Mouse (Mus musculus): ENCODE data around the gene Prkar1b.
A peak's percentile ranks its signal among the peaks of the same experiment; 100 is the strongest.

Prkar1b gene

GRCm38 (mm10) chr5:139066861-139067614 lies 82.8 kb downstream of the Prkar1b start:
- DNase-seq (ENCODE audit: low spot score in 2 of 2), result no peak

- no peak for DNase-seq (ENCODE audit: low spot score in 2 of 2)
Measured at GRCm38 (mm10) chr5:139064611-139065010, 85.2 kb downstream of the Prkar1b start.

- DNase-seq (ENCODE audit: low spot score in 2 of 2), result no peak
Measured at GRCm38 (mm10) chr5:139061680-139062079, 88.1 kb downstream of the Prkar1b start.

GRCm38 (mm10) chr5:139060460-139061051 lies 89.2 kb downstream of the Prkar1b start:
- no peak for DNase-seq (ENCODE audit: low spot score in 2 of 2)

- no peak for DNase-seq (ENCODE audit: low spot score in 2 of 2)
Measured at GRCm38 (mm10) chr5:139053176-139053575, 96.6 kb downstream of the Prkar1b start.

GRCm38 (mm10) chr5:139051276-139051675 lies 98.5 kb downstream of the Prkar1b start:
- no peak for DNase-seq (ENCODE audit: low spot score in 2 of 2)

GRCm38 (mm10) chr5:139049367-139049766 lies 100.4 kb downstream of the Prkar1b start:
- DNase-seq (ENCODE audit: low spot score in 2 of 2), result no peak

- DNase-seq (ENCODE audit: low spot score in 2 of 2), result no peak
Measured at GRCm38 (mm10) chr5:139047171-139047570, 102.6 kb downstream of the Prkar1b start.

- no peak for DNase-seq (ENCODE audit: low spot score in 2 of 2)
Measured at GRCm38 (mm10) chr5:139046636-139047035, 103.2 kb downstream of the Prkar1b start.

GRCm38 (mm10) chr5:139043546-139043945 lies 106.3 kb downstream of the Prkar1b start:
- DNase-seq (ENCODE audit: low spot score in 2 of 2), result no peak

- no peak for DNase-seq (ENCODE audit: low spot score in 2 of 2)
Measured at GRCm38 (mm10) chr5:139042299-139042698, 107.5 kb downstream of the Prkar1b start.

GRCm38 (mm10) chr5:139035171-139035570 lies 114.6 kb downstream of the Prkar1b start:
- DNase-seq (ENCODE audit: low spot score in 2 of 2), result no peak

GRCm38 (mm10) chr5:139034746-139035145 lies 115.1 kb downstream of the Prkar1b start:
- DNase-seq (ENCODE audit: low spot score in 2 of 2), result no peak

- DNase-seq (ENCODE audit: low spot score in 2 of 2), result no peak
Measured at GRCm38 (mm10) chr5:139033406-139034317, 116.1 kb downstream of the Prkar1b start.

GRCm38 (mm10) chr5:139027603-139028002 lies 122.2 kb downstream of the Prkar1b start:
- DNase-seq (ENCODE audit: low spot score in 2 of 2), result no peak

GRCm38 (mm10) chr5:139024351-139025105 lies 125.3 kb downstream of the Prkar1b start:
- DNase-seq (ENCODE audit: low spot score in 2 of 2), result no peak

GRCm38 (mm10) chr5:139020595-139020994 lies 129.2 kb downstream of the Prkar1b start:
- DNase-seq (ENCODE audit: low spot score in 2 of 2), result no peak

GRCm38 (mm10) chr5:139017371-139018124 lies 132.3 kb downstream of the Prkar1b start:
- peak in 1 of 2 experiments; percentile 31 for DNase-seq (ENCODE audit: low spot score in 2 of 2)

- DNase-seq (ENCODE audit: low spot score in 2 of 2), result peak in 1 of 2 experiments; percentile 41
Measured at GRCm38 (mm10) chr5:139015097-139015496, 134.7 kb downstream of the Prkar1b start.

GRCm38 (mm10) chr5:139010649-139011048 lies 139.2 kb downstream of the Prkar1b start:
- no peak for DNase-seq (ENCODE audit: low spot score in 2 of 2)
